13 mouse cellular contexts compared by ENCODE assay signal in the genomic region with DNA sequence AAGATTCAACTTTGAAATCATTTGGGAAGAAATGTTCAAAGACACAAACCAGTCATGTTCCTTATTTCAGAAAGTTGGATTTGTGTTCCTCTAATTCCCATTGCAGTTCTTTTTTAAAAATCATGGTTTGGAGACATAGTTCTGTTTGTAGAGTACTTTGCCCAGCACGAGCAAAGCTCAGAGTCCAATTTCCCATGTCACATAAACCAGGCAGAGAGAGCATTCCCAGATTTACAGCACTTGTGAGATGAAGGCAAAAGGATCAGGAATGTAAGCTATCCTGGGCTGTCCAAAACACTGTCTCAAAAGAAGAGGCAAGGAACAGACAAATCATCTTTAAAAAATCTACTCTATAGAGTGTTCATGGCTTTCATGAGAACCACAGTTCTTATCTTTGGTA.
"Had no signal": no experiment of that assay in that cellular context is flagged by ENCODE, and none has a peak within 500 bp of the region (broad histone marks: within the 10 kb centered on the region; RNA-seq: fewer than 3 reads in every experiment).

No protein-coding gene starts in this region.

- H3K4me3 ChIP-seq: hindbrain, embryonic 15.5 days; left cerebral cortex, adult 2 months; liver, embryonic 13.5 days; megakaryocyte, embryonic 14.5 days had no signal

- H3K9ac ChIP-seq: hindbrain, embryonic 15.5 days; liver, embryonic 13.5 days; liver, postnatal 0 days; lung, embryonic 14.5 days had no signal

- H3K27me3 ChIP-seq: hindbrain, embryonic 15.5 days; liver, embryonic 13.5 days; megakaryocyte, embryonic 14.5 days had no signal

- H3K9me3 ChIP-seq: hindbrain, embryonic 15.5 days; liver, embryonic 13.5 days; megakaryocyte, embryonic 14.5 days had no signal

- DNase-seq: kidney, postnatal 10 days; layer of hippocampus, postnatal 36 days; liver, embryonic 13.5 days; liver, postnatal 0 days; lung, embryonic 14.5 days; midbrain, embryonic 14.5 days; thymus, adult 18-20 months; thymus, postnatal 36 days had no signal

- H3K4me2 ChIP-seq: hindbrain, embryonic 15.5 days; liver, embryonic 13.5 days; lung, embryonic 14.5 days; midbrain, embryonic 11.5 days had no signal

- ATAC-seq: liver, postnatal 0 days; lung, postnatal 0 days had no signal

- H3K27ac ChIP-seq: hindbrain, embryonic 15.5 days; left cerebral cortex, adult 2 months; liver, embryonic 13.5 days had no signal

- H3K4me1 ChIP-seq: hindbrain, embryonic 15.5 days; liver, embryonic 13.5 days; megakaryocyte, embryonic 14.5 days had no signal

- H3K36me3 ChIP-seq: hindbrain, embryonic 15.5 days; liver, embryonic 13.5 days had no signal
